Mouse (Mus musculus) megakaryocyte, adult 5-6 weeks (primary cell): ENCODE results near the gene Sacm1l. TPM values are rescaled to one million over a fixed set of nuclear protein-coding genes. Genes with fewer than 3 reads are reported as not detected.

Experiments
- ATAC-seq: 2 replicates; pipeline ENCODE4 v1.8.0; 2016; ENCODE audit warnings: mild to moderate bottlenecking, inconsistent platforms; ENCODE audit not compliant: poor library complexity, severe bottlenecking
- total RNA-seq, 2 experiments: library from RNA; stranded (forward) in 1 of 2; stranded (reverse) in 1 of 2; fragments of 153-499, 151-499 nt in 1 of 2; fragments of 221-1000, 200-1000 nt in 1 of 2; gene quantifications; 2 replicates each; pipeline versions ENCODE4 v1.2.3 to v1.2.4; 2015 to 2017

The Sacm1l gene
- total RNA-seq, 2 experiments from 2014 or later: 41.4 to 46.1 TPM

GRCm38 (mm10) chr9:123539823-123540222 lies 10.3 kb downstream of the Sacm1l start:
- no peak for ATAC-seq

GRCm38 (mm10) chr9:123554599-123554998 lies 25.0 kb downstream of the Sacm1l start:
- no peak for ATAC-seq

GRCm38 (mm10) chr9:123577360-123578192 lies 48.0 kb downstream of the Sacm1l start:
- ATAC-seq: peak; percentile 80

GRCm38 (mm10) chr9:123589240-123589910 lies 59.8 kb downstream of the Sacm1l start:
- ATAC-seq: no peak

- ATAC-seq: no peak
These were observed 65.6 kb downstream of the Sacm1l start for GRCm38 (mm10) chr9:123595194-123595593.

- ATAC-seq: no peak
These were observed 67.4 kb downstream of the Sacm1l start for GRCm38 (mm10) chr9:123596910-123597309.

- no peak for ATAC-seq
These were observed 67.8 kb downstream of the Sacm1l start for GRCm38 (mm10) chr9:123597376-123597775.

GRCm38 (mm10) chr9:123601529-123601928 lies 72.0 kb downstream of the Sacm1l start:
- peak; percentile 85 for ATAC-seq

- ATAC-seq: no peak
These were observed 90.9 kb downstream of the Sacm1l start for GRCm38 (mm10) chr9:123620311-123621098.

- ATAC-seq: no peak
These were observed 95.2 kb downstream of the Sacm1l start for GRCm38 (mm10) chr9:123624741-123625140.

- no peak for ATAC-seq
These were observed 96.3 kb downstream of the Sacm1l start for GRCm38 (mm10) chr9:123625821-123626220.

GRCm38 (mm10) chr9:123631666-123632065 lies 102.1 kb downstream of the Sacm1l start:
- peak; percentile 45 for ATAC-seq

- ATAC-seq: no peak
These were observed 102.7 kb downstream of the Sacm1l start, which contains the start of gene Slc6a20b for GRCm38 (mm10) chr9:123632281-123632680. TSS of gene Slc6a20b (minus strand) at chr9:123632565.

- no peak for ATAC-seq
These were observed 103.4 kb downstream of the Sacm1l start for GRCm38 (mm10) chr9:123632993-123633392.

- no peak for ATAC-seq
These were observed 107.2 kb downstream of the Sacm1l start for GRCm38 (mm10) chr9:123636771-123637170.

- ATAC-seq: no peak
These were observed 108.7 kb downstream of the Sacm1l start for GRCm38 (mm10) chr9:123638231-123638630.

GRCm38 (mm10) chr9:123638668-123639089 lies 109.1 kb downstream of the Sacm1l start:
- ATAC-seq: peak; percentile 81

GRCm38 (mm10) chr9:123640106-123640505 lies 110.5 kb downstream of the Sacm1l start:
- no peak for ATAC-seq
